Mouse (Mus musculus) stomach, postnatal 0 days (tissue): ENCODE measurements at regions not wholly inside any gene's neighbourhood (a gene's known extent, or its start where the extent isn't known, plus 50 kb on each side); places are given as distances from the start of the nearest gene placed in this dataset.

Source experiments
- ATAC-seq: fragments of 200-750 bp; cut with Nextera tagmentation; 2 replicates; pipeline ENCODE4 v1.8.0; 2017; ENCODE audit not compliant: low FRiP score, low TSS enrichment
- DNase-seq: peaks from one replicate; pipeline ENCODE4 v3.0.0-alpha.2; 2016; ENCODE audit warnings: low spot score
- H3K27ac ChIP-seq: fragments of 300-500 bp; sonication (generic); replicated peaks from 2 replicates; pipeline ENCODE4 v1.5.1; 2014; ENCODE audit warnings: mild to moderate bottlenecking, control low read depth
- H3K27me3 ChIP-seq: fragments of 300-500 bp; sonication (generic); 2 replicates; pipeline ENCODE4 v1.6.1; 2014; ENCODE audit warnings: low read length; ENCODE audit not compliant: control insufficient read depth, insufficient read depth
- H3K36me3 ChIP-seq: fragments of 300-500 bp; sonication (generic); 2 replicates; pipeline ENCODE4 v1.6.1; 2014; ENCODE audit warnings: low read length, mixed read lengths; ENCODE audit not compliant: control insufficient read depth, insufficient read depth
- H3K4me1 ChIP-seq: fragments of 300-500 bp; sonication (generic); replicated peaks from 2 replicates; pipeline ENCODE4 v1.6.1; 2014; ENCODE audit warnings: antibody characterized with exemption; ENCODE audit not compliant: control insufficient read depth, insufficient read depth
- H3K4me2 ChIP-seq: fragments of 300-500 bp; sonication (generic); replicated peaks from 2 replicates; pipeline ENCODE4 v1.6.1; 2014; ENCODE audit warnings: low read depth, mild to moderate bottlenecking, control low read depth, moderate library complexity
- H3K4me3 ChIP-seq: fragments of 300-500 bp; sonication (generic); 2 replicates; pipeline ENCODE4 v1.5.1; 2014; ENCODE audit warnings: low read depth, low read length, control low read depth
- H3K9ac ChIP-seq: fragments of 300-500 bp; sonication (generic); 2 replicates; pipeline ENCODE4 v1.6.1; 2014; ENCODE audit warnings: mild to moderate bottlenecking, low read length, control low read depth, mixed read lengths
- H3K9me3 ChIP-seq: fragments of 300-500 bp; sonication (generic); 2 replicates; pipeline ENCODE4 v1.6.1; 2016; ENCODE audit warnings: low read length; ENCODE audit not compliant: control insufficient read depth
- CTCF ChIP-seq: IDR thresholded peaks from 2 replicates; pipeline ENCODE4 v1.5.1; 2016; ENCODE audit warnings: antibody characterized with exemption, low read depth, mild to moderate bottlenecking, moderate library complexity
- EP300 ChIP-seq: optimal IDR thresholded peaks from 2 replicates; pipeline ENCODE3; 2016; ENCODE audit warnings: antibody characterized with exemption
- WGBS: fragments of 180-500 bp; shearing (Covaris S2); extraction: QIAGEN DNeasy Blood & Tissue Kit; methylation state at CpG from one replicate; pipeline ENCODE4 v1.1.7; 2014; 5-methylcytosine and 5-hydroxymethylcytosine counted together

DNA sequence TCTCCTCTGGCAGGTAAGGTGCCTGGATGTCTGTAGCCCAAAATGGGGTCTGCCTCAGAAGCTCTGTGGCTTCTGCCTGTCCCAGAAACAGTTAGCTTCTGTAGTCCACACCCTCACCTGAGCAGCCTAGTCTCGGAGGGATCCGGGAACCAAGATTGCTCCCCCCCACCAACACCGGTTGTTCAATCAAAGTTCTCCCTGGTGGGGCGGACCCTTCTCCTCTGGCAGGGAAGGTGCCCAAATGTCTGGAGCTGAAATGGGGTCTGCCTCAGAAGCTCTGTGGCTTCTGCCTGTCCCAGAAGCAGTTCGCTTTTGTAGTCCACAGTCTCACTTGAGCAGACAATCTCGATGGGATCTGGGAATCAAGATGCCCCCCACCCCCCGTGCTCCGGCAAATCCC lies 273.0 kb downstream of the Gm28710 start:
- Histone ChIP-seq H3K4me3 (no peak overlapping the region), H3K36me3 (no peaks in the 10 kb centered on the region), H3K9me3 (no peaks in the 10 kb centered on the region), H3K4me2 (no peak overlapping the region), H3K27ac (no peak overlapping the region), H3K9ac (no peak overlapping the region), H3K27me3 (no peaks in the 10 kb centered on the region), H3K4me1 (no peaks in the 10 kb centered on the region)
- WGBS = 95% methylated on average over 8 of the region's 8 CpGs
- TF ChIP-seq EP300 = no peak
- TF ChIP-seq CTCF = no peak
- ATAC-seq (no peak), DNase-seq (no peak)

DNA sequence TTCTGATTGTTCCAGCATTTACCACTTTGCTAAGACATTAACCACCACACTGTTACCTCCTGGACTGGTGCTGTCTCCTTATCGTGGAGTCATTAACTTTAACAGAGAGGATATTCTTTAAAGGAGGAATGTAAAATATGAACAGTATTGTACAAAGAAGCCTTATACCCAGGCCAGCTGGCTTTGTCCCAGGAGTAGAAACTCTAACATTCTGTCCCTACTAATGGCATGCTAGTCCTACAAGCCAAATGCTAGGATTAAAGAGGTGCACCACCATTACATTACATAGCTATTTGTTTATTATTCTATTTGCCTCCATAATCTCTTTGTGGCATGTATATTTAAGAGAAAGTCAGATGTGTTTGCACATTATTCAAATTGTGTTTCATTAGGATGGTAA lies 288.8 kb downstream of the Gm28710 start:
- ATAC-seq (no peak), DNase-seq (no peak)
- H3K27me3 ChIP-seq = no peaks in the 10 kb centered on the region
- H3K4me2 ChIP-seq = no peak overlapping the region
- H3K4me1 ChIP-seq = no peaks in the 10 kb centered on the region
- H3K36me3 ChIP-seq = no peaks in the 10 kb centered on the region
- TF ChIP-seq EP300 = no peak
- TF ChIP-seq CTCF = no peak
- no peaks in the 10 kb centered on the region for H3K9me3 ChIP-seq
- H3K27ac ChIP-seq = no peak overlapping the region
- H3K4me3 ChIP-seq = no peak overlapping the region
- no peak overlapping the region for H3K9ac ChIP-seq
- 44% methylated on average over 1 of the region's 1 CpGs for WGBS

DNA sequence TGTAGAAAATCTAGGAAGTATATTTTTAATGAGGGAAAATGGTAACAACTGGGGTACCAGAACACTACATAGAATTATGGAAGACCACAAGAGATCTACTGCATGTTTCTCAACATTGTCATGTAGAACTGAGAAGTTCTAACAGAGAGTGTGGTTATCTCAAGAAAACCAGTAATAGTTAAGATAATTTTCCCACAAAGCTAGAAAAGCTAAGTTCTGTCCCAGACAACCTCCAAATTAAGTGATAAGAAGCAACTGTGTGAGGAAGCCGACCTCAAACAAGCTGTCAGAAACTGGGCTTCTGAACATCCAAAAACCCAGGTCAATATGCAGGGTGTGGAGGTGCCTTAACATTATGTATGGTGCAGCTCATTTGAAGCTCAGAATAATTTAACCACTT lies 261.4 kb upstream of the Speer4f2 start:
- TF ChIP-seq EP300 = no peak
- TF ChIP-seq CTCF = no peak
- Histone ChIP-seq H3K4me3 (no peak overlapping the region), H3K36me3 (no peaks in the 10 kb centered on the region), H3K4me2 (no peak overlapping the region), H3K27me3 (no peaks in the 10 kb centered on the region), H3K4me1 (no peaks in the 10 kb centered on the region), H3K9me3 (no peaks in the 10 kb centered on the region), H3K27ac (no peak overlapping the region), H3K9ac (no peak overlapping the region)
- WGBS = 77% methylated on average over 1 of the region's 1 CpGs
- ATAC-seq (no peak), DNase-seq (no peak)

- Histone ChIP-seq H3K27ac (no peak overlapping the region), H3K4me3 (no peak overlapping the region), H3K4me2 (no peak overlapping the region), H3K9ac (no peak overlapping the region), H3K27me3 (no peaks in the 10 kb centered on the region), H3K36me3 (no peaks in the 10 kb centered on the region), H3K4me1 (no peaks in the 10 kb centered on the region), H3K9me3 (no peaks in the 10 kb centered on the region)
- WGBS = 31% methylated on average over 2 of the region's 2 CpGs
- TF ChIP-seq CTCF = peak; percentile 72
- no peak for TF ChIP-seq EP300
- no peak for ATAC-seq
- no peak for DNase-seq
Observed at GRCm38 (mm10) chr5:17112026-17112425, 261.0 kb upstream of the Speer4f2 start.

DNA sequence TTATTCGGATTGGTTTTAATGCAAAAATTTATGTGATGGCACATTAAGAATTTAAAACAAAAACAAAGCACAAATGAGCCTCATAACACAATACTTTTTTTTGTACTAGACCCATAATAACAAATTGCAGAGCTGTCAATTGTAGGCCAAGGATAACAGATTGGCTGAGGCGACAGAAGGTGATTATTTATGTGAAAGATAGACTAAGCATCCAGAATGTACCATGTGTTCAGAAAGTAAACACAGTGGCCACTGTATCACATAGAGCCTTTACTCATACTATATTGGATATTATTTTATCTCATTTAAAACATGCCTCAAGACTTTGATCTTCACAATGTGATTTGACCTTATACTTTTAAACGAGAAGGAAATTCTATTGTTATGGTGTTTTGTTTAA lies 257.9 kb upstream of the Speer4f2 start:
- Histone ChIP-seq H3K27me3 (no peaks in the 10 kb centered on the region), H3K27ac (no peak overlapping the region), H3K9me3 (no peaks in the 10 kb centered on the region), H3K4me1 (no peaks in the 10 kb centered on the region), H3K36me3 (no peaks in the 10 kb centered on the region), H3K4me2 (no peak overlapping the region), H3K9ac (no peak overlapping the region), H3K4me3 (no peak overlapping the region)
- no peak for ATAC-seq
- TF ChIP-seq EP300 (no peak), CTCF (no peak)
- 43% methylated on average over 3 of the region's 3 CpGs for WGBS
- DNase-seq = no peak

- no peak overlapping the region for H3K4me2 ChIP-seq
- no peaks in the 10 kb centered on the region for H3K27me3 ChIP-seq
- H3K9me3 ChIP-seq = no peaks in the 10 kb centered on the region
- no peak overlapping the region for H3K4me3 ChIP-seq
- ATAC-seq (no peak), DNase-seq (no peak)
- no peak overlapping the region for H3K27ac ChIP-seq
- 33% methylated on average over 3 of the region's 3 CpGs for WGBS
- no peaks in the 10 kb centered on the region for H3K36me3 ChIP-seq
- H3K4me1 ChIP-seq = no peaks in the 10 kb centered on the region
- H3K9ac ChIP-seq = no peak overlapping the region
- no peak for TF ChIP-seq EP300
- no peak for TF ChIP-seq CTCF
Observed at GRCm38 (mm10) chr5:17116072-17116471, 256.9 kb upstream of the Speer4f2 start.

DNA sequence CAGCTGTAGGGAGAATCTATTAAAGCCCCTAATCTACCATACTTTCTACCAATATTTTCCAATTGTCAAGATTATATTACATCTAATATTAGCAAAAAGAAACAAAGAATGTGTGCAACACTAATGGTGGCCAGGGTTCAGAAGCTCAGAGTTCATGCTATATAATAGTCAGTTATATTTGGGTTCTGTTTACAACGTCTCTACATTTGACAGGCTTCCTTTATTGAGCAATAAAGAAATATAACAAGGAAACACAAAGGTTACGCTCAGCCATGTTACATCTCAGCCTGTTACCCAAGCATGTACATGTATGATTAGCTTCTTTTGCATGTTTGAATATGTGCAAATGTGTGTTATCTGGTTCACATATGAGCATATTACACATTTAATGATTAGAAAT lies 247.7 kb upstream of the Speer4f2 start:
- Histone ChIP-seq H3K9ac (no peak overlapping the region), H3K4me2 (no peak overlapping the region), H3K9me3 (no peaks in the 10 kb centered on the region), H3K36me3 (no peaks in the 10 kb centered on the region), H3K27me3 (no peaks in the 10 kb centered on the region), H3K4me1 (no peaks in the 10 kb centered on the region), H3K4me3 (no peak overlapping the region), H3K27ac (no peak overlapping the region)
- no peak for TF ChIP-seq CTCF
- DNase-seq (no peak), ATAC-seq (no peak)
- WGBS = 77% methylated on average over 2 of the region's 2 CpGs
